Mouse (Mus musculus): ENCODE data around the gene Cpb2. TPM values are rescaled to one million over a fixed set of nuclear protein-coding genes. Genes with fewer than 3 reads are reported as not detected.

The Cpb2 gene
- total RNA-seq, 2 experiments from 2014 or later, result not detected

- no peak for DNase-seq
- intact Hi-C loops (cut with DNase I), result no loop called here
Measured at GRCm38 (mm10) chr14:75238054-75238692, 3.9 kb upstream of the Cpb2 start.

- intact Hi-C loops (cut with DNase I), result no loop called here
- DNase-seq, result no peak
Measured at GRCm38 (mm10) chr14:75246024-75247000, 4.2 kb downstream of the Cpb2 start.

GRCm38 (mm10) chr14:75250432-75250831 lies 8.3 kb downstream of the Cpb2 start:
- intact Hi-C loops (cut with DNase I), result no loop called here

GRCm38 (mm10) chr14:75256521-75256920 lies 14.4 kb downstream of the Cpb2 start:
- peak; percentile 6 for DNase-seq
- intact Hi-C loops (cut with DNase I), result no loop called here

More at GRCm38 (mm10) chr14:75250432-75250831, 8.3 kb downstream of the Cpb2 start:
- DNase-seq, result no peak

GRCm38 (mm10) chr14:75269531-75269930 lies 27.4 kb downstream of the Cpb2 start:
- no peak for DNase-seq
- intact Hi-C loops (cut with DNase I), result no loop called here

GRCm38 (mm10) chr14:75279716-75280115 lies 37.6 kb downstream of the Cpb2 start:
- DNase-seq, result no peak
- intact Hi-C loops (cut with DNase I), result loop anchor here (10.0 kb wide), 1 partner anchor 85 kb away; no protein-coding TSS in a partner anchor

GRCm38 (mm10) chr14:75280406-75280805 lies 38.3 kb downstream of the Cpb2 start:
- intact Hi-C loops (cut with DNase I), result loop anchor here (10.0 kb wide), 1 partner anchor 86 kb away; no protein-coding TSS in a partner anchor
- DNase-seq, result no peak

- intact Hi-C loops (cut with DNase I), result loop anchor here (10.0 kb wide), 1 partner anchor 89 kb away; no protein-coding TSS in a partner anchor
- peak; percentile 20 for DNase-seq
Measured at GRCm38 (mm10) chr14:75283609-75284192, 41.6 kb downstream of the Cpb2 start.

- DNase-seq, result peak; percentile 97
- intact Hi-C loops (cut with DNase I), result loop anchor here (10.0 kb wide), 1 partner anchor 90 kb away; no protein-coding TSS in a partner anchor
Measured at GRCm38 (mm10) chr14:75284193-75284915, 42.3 kb downstream of the Cpb2 start, which contains the start of gene Zc3h13. Gene Zc3h13, plus strand, starts transcription at chr14:75284373.

GRCm38 (mm10) chr14:75301081-75301480 lies 59.0 kb downstream of the Cpb2 start:
- no peak for DNase-seq
- intact Hi-C loops (cut with DNase I), result no loop called here

GRCm38 (mm10) chr14:75303807-75304206 lies 61.7 kb downstream of the Cpb2 start:
- intact Hi-C loops (cut with DNase I), result no loop called here
- no peak for DNase-seq

- no peak for DNase-seq
- intact Hi-C loops (cut with DNase I), result no loop called here
Measured at GRCm38 (mm10) chr14:75307855-75308254, 65.8 kb downstream of the Cpb2 start.

- peak; percentile 21 for DNase-seq
- intact Hi-C loops (cut with DNase I), result no loop called here
Measured at GRCm38 (mm10) chr14:75309336-75309992, 67.4 kb downstream of the Cpb2 start.

- no peak for DNase-seq
- intact Hi-C loops (cut with DNase I), result no loop called here
Measured at GRCm38 (mm10) chr14:75314484-75314883, 72.4 kb downstream of the Cpb2 start.

GRCm38 (mm10) chr14:75318736-75319135 lies 76.6 kb downstream of the Cpb2 start:
- DNase-seq, result no peak
- intact Hi-C loops (cut with DNase I), result no loop called here

- intact Hi-C loops (cut with DNase I), result loop anchor here (10.0 kb wide), 1 partner anchor 405 kb away; no protein-coding TSS in a partner anchor
Measured at GRCm38 (mm10) chr14:75320269-75320668, 78.2 kb downstream of the Cpb2 start.

GRCm38 (mm10) chr14:75323354-75323753 lies 81.3 kb downstream of the Cpb2 start:
- intact Hi-C loops (cut with DNase I), result loop anchor here (10.0 kb wide), 1 partner anchor 401 kb away; no protein-coding TSS in a partner anchor
- no peak for DNase-seq

More at GRCm38 (mm10) chr14:75320269-75320668, 78.2 kb downstream of the Cpb2 start:
- DNase-seq, result no peak

- intact Hi-C loops (cut with DNase I), result loop anchor here (10.0 kb wide), 1 partner anchor 397 kb away; no protein-coding TSS in a partner anchor
- DNase-seq, result no peak
Measured at GRCm38 (mm10) chr14:75328062-75328461, 86.0 kb downstream of the Cpb2 start.

GRCm38 (mm10) chr14:75330621-75331020 lies 88.5 kb downstream of the Cpb2 start:
- peak; percentile 29 for DNase-seq
- intact Hi-C loops (cut with DNase I), result no loop called here
